Mouse (Mus musculus) spleen, embryonic (tissue): ENCODE measurements around the gene Comt.

Source experiments
- CTCF ChIA-PET: fragments of 350-600 bp; sonication (Branson Sonifier 250); formaldehyde crosslinking; loops from one replicate; lab custom pipeline; 2022; lab: Charles Lee

Gene Comt

GRCm38 (mm10) chr16:18436128-18436527, 9.5 kb upstream of the Comt start:
- CTCF ChIA-PET = no interaction called here

DNA sequence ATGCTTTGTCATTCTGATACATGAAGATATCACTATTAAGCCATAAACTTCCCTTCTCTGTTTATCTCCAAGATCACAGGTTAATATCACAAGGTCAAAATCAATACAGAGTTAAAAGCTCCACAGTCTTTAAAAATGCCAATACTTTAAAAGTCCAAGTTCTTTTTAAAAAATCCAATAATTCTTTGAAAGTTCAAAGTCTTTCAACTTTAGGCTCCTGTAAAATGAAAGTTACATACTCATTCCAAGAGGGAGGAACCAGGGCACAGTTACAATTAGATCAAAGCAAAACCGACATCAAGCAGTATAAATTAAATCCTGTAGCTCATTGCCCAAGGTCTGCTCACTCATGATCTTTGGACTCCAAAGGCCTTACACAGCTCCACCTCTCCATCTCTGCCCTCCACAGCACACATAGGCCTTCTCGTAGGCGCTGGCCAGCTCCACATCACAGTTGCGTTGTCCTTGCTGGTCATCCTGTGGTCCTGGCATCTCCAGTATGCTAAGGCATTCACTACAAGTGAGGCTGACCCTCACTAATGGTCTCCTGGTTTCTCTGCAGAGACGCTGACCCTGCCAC, 6.8 kb upstream of the Comt start:
- CTCF ChIA-PET = no interaction called here

DNA sequence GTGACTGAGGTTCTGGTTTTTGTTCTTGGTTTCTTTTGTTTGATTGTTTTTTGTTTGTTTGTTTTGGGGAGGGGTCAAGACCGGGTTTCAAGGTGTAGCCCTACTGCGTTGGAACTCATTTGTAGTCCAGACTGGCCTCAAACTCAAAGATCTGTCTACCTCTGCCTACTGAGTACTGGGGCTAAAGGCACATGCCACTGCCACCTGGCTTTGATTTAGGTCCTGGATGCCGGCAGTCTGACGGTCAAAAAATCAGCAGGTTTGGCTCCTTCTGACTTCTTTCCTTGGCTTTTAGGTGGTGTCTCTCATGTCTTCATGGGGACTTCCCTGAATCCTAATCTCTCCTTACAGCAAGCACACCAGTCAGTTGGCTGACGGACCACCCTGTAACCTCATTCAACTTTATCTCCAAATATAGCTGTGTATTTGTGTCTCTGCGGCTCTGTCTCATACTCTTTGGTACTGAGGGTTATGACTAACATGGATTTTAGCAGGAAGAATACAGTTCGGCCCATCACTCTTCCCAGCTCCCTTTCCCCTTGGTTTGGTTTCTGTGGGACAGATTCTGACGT, 4.1 kb upstream of the Comt start:
- CTCF ChIA-PET = no interaction called here

GRCm38 (mm10) chr16:18429641-18430040, 3.0 kb upstream of the Comt start:
- CTCF ChIA-PET = no interaction called here

DNA sequence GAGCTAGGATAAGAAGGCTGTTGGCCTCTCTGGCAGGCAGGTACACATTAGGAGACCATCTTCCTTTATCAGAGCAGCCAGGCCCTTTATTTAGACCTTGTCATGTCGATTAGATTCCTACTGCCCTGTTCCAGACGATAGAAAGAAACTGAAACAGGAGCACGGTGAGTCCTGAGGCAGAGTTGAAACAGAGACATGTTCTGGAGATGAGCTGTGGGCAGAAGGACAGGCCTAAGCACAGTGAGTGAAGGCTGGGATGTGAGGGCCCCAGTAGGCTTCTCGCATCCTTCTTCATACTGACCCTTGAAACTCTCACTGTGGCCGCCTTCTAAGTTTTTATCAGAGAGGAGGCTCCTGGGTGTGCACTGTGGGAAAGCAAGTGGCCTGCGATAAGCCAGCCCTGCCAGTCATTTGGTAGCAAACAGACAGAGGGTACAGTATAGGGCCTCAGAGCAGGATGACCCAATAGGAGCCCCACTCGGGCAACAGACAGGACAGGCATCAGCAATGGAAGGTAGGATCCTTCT, 1.9 kb upstream of the Comt start:
- CTCF ChIA-PET = no interaction called here

DNA sequence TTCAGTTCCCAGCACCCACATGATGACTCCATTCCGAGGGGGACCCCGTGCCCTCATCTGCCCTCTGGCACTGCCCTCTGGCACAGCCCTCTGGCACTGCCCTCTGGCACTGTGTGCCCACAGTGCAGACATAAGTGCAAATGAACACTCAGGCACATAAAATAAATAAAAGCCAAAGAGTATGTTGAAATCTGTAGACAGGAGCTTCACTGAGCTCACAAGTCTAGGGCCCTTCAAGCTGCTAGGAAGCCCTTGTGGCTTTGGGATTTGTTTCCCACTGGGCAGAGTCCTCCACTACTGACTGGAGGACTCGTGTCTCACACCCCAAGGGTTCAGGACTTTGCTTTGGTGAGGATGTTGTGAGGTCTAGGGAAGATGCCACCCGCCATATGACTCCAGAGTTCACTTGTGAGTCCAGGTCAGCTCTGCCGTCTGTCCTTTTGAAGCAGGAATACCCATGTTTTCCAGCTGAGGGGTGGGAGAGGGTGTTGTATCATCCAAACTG, 1.4 kb upstream of the Comt start:
- CTCF ChIA-PET = no interaction called here

GRCm38 (mm10) chr16:18426215-18426791, 349 bp downstream of the Comt start, which contains the start of gene Txnrd2:
Gene Txnrd2, plus strand, starts transcription at chr16:18426384.
- CTCF ChIA-PET = interaction anchor here (0.5 kb wide), 1 partner anchor 113 kb away, joined by 4 read pairs; no protein-coding TSS in a partner anchor

GRCm38 (mm10) chr16:18425475-18426214, 1.0 kb downstream of the Comt start:
- CTCF ChIA-PET = interaction anchor here (0.5 kb wide), 1 partner anchor 112 kb away, joined by 4 read pairs; no protein-coding TSS in a partner anchor

- CTCF ChIA-PET = no interaction called here
Observed at GRCm38 (mm10) chr16:18424364-18425045, 2.1 kb downstream of the Comt start.

DNA sequence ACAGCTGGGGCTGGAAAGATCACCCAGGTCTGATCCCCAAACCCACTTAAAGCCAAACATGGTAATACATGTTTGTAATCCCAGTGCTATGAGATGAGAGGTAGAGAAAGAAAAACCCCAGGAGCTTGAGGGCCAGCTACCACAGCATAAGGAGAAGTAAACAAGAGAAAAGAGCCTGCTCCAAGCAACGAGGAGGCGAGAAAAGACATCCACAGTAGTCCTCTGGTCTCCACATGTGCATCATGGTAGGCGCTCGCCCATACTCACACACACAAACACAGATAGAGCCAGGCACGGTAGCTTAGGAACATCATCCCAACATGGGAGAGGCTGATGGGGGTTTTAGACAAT, 2.8 kb downstream of the Comt start:
- CTCF ChIA-PET = no interaction called here

GRCm38 (mm10) chr16:18423203-18423914, 3.3 kb downstream of the Comt start:
- CTCF ChIA-PET = no interaction called here

DNA sequence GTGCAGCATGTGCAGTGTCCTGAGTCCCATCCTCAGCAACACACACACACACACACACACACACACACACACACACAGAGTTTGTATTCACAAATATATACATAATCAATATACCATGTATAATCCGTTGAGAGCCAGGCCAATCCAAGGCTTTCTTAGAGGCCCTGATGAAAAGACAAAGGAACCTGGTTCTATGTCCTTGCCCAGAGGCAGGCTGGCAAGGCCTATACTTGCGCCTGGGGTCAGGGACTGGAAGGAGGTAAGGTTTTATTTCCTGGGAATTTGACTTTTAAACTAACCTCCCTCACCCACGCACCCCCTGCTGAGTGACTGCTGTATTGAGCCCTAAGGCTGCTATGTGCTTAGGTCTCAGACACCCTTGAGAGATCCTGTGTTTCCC, 6.1 kb downstream of the Comt start:
- CTCF ChIA-PET = interaction anchor here (0.6 kb wide), 2 partner anchors 28 to 155 kb away, joined by 3 to 4 read pairs; no protein-coding TSS in a partner anchor

DNA sequence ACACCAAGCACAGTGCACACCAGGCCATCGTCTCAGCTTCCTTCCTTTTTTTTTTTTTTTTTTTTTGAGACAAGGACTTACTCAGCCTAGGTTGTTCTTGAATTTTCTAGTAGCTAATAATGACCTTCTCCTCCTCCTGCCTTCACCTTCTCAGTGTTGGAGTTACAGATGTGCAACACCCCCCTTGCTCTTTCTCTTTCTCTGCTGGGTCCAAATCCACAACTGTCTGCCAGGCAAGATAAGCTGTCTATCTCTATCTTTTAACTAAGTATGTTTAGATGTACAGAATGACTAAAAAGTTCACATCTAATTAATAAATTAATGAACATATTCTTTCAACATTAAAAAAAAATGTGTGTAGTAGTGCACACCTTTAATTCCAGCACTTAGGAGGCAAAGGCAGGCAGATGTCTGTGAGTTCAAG, 7.0 kb downstream of the Comt start:
- CTCF ChIA-PET = interaction anchor here (0.6 to 0.7 kb wide), 2 partner anchors 29 to 60 kb away, joined by 3 read pairs; no protein-coding TSS in a partner anchor

- CTCF ChIA-PET = interaction anchor here (0.7 kb wide), 1 partner anchor 59 kb away, joined by 3 read pairs; no protein-coding TSS in a partner anchor
Observed at GRCm38 (mm10) chr16:18418756-18419602, 7.7 kb downstream of the Comt start.

DNA sequence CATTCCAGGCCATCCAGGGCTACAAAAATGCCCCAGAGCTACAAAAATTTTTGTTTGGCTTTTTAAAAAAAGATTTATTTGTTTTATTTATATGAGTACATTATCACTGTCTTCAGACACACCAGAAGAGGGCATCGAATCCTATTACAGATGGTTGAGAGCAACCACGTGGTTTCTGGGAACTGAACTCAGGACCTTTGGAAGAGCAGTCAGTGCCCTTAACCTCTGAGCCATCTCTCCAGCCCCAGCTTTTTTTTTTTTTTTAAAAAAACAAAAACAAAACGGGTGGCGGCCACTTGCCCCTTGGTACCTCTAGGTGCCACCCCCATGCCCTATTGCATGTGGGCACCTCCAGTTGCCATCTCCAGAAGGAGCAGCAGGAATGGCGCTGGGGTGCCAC, 9.2 kb downstream of the Comt start:
- CTCF ChIA-PET = no interaction called here

- CTCF ChIA-PET = no interaction called here
Observed at GRCm38 (mm10) chr16:18416837-18417236, 9.8 kb downstream of the Comt start.

DNA sequence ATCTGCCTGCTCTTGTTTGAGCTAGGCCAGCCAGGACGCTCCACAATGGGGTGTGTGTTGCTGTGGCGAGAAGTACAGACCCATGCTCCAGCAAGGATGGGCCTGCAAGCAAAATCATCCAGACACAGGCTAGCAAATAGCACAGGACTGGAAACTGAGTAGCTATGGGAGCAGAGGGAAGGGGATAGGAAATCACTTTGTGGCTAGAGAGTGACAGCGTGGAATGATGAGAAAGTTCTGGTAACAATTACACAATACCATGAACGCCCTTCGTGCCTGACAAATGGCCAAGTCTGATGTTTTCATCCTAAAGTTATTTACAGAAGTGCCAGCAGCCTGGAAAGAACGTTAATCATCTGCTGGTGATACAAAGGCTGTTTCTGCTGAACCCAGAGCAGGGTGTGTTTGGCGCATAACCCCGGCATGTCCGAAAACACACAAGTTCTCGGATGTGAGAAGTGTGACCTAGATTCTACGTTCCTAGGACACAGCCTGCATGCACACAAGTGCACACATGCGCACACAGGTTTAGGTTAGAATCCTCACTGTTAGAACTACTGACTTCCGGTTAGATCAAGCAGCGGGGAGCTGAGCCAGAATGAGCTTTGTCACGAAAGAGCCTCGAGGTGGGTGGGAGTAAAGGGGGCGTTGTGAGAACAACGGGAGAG, 10.4 kb downstream of the Comt start:
- CTCF ChIA-PET = no interaction called here

DNA sequence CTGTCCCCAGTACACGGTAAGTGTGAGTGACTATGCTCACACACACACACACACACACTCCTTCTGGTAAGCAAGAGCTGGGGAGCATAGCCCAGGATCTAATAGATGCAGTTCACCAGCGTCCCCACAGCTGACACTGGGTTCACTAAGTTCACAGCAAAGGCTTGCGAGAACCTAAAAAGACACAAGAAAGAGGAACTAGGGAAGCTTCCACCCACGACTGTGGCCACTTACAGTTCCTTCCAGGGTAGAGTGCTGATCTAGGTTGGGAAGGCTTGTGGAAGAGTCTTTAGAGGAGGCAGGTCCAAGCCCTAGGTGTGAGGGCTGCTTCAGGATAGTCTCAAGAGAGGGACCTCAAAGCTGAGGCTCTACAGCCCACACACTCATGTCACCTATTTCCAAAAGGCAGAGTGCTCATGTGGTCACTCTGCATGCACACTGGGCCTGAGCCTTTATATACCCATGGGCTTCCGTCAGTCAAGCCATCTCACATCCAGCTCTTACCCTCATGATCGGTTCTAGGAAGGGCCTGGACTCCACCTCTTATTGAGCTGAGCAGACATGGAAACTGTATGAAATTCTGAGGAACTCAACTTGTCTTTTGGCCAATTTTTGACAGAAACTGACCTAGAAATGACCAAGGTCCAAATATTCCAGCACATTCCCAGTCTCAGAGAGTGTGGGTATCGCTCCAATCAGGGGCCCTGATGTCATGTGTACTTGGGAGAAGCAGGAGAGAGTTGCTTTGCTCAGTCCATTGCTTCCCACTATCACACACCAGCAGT, 13.4 kb downstream of the Comt start:
- CTCF ChIA-PET = no interaction called here
